Mouse (Mus musculus): ENCODE results near the gene Gpatch8. TPM values are rescaled to one million over a fixed set of nuclear protein-coding genes. Genes with fewer than 3 reads are reported as not detected.
A peak's percentile ranks its signal among the peaks of the same experiment; 100 is the strongest.
"Not testable (repeated sequence)": the region's sequence is repeated elsewhere in the genome, so short reads cannot be mapped to it uniquely, and the experiment has no call there.

Gpatch8 gene
- total and polyA plus RNA-seq, 3 experiments: 17.9 to 29.7 (median 25.8) TPM

DNA sequence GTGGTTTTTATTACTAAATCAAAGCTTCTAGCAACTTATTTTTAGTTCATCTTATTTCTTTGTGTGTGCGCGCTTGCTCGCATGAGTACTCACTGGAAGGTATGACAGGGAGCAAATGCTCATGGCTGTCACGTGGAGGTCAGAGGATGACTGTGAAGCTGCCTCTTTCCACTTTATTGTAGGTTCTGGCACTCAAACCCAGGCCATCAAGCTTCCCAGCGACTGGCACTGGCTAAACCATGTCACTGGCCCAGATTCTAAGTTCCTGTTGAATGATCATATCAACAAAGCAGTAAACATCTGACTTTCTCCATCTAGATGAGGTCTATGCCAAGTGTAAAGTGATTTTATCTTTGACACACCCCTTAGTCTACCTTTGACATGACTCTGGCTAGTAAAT lies 14.7 kb downstream of the Gpatch8 start:
- H3K9ac ChIP-seq (ENCODE audit: control insufficient read depth, low read depth, low read length, poor library complexity, severe bottlenecking): no peak overlapping the region
- H3K27ac ChIP-seq (ENCODE audit: control insufficient read depth, low read depth, low read length): no peak overlapping the region
- H3K27me3 ChIP-seq (ENCODE audit: control insufficient read depth in 1 of 2, insufficient read depth in 2 of 2, low read length in 2 of 2): no peaks in the 10 kb centered on the region
- peaks cover 33% of the 10 kb centered on the region in 2 experiments for H3K36me3 ChIP-seq (ENCODE audit: control insufficient read depth in 1 of 2, insufficient read depth in 2 of 2, low read length in 2 of 2)
- peaks cover 14 to 24% of the 10 kb centered on the region in 2 experiments for H3K4me1 ChIP-seq (ENCODE audit: control insufficient read depth in 1 of 2, insufficient read depth in 2 of 2, low read length in 2 of 2)
- no peak overlapping the region for H3K4me3 ChIP-seq (ENCODE audit: control insufficient read depth in 1 of 2, insufficient read depth in 1 of 2, low read depth in 2 of 2, low read length in 2 of 2)
- no peak for TF ChIP-seq MAX (IDR thresholded peaks at IDR 0.05; ENCODE audit: low read length)
- H3K9me3 ChIP-seq (replicated peaks; ENCODE audit: insufficient read depth, low read length): no peaks in the 10 kb centered on the region
- no peak for DNase-seq (ENCODE audit: low read depth, low spot score)
- peaks cover 48% of the 10 kb centered on the region for H3K79me2 ChIP-seq (ENCODE audit: control insufficient read depth, insufficient read depth, low read length, poor library complexity)

GRCm38 (mm10) chr11:102540286-102540685 lies 15.9 kb downstream of the Gpatch8 start:
- Histone ChIP-seq H3K79me2 (ENCODE audit: control insufficient read depth, insufficient read depth, low read length, poor library complexity) (peaks cover 38% of the 10 kb centered on the region), H3K4me1 (ENCODE audit: control insufficient read depth in 1 of 2, insufficient read depth in 2 of 2, low read length in 2 of 2) (peaks cover 14 to 24% of the 10 kb centered on the region in 2 experiments), H3K36me3 (ENCODE audit: control insufficient read depth in 1 of 2, insufficient read depth in 2 of 2, low read length in 2 of 2) (peaks cover 33 to 39% of the 10 kb centered on the region in 2 experiments)
- not testable (repeated sequence) for H3K4me3 ChIP-seq (ENCODE audit: control insufficient read depth in 1 of 2, insufficient read depth in 1 of 2, low read depth in 2 of 2, low read length in 2 of 2); H3K27ac ChIP-seq (ENCODE audit: control insufficient read depth, low read depth, low read length); H3K9me3 ChIP-seq (replicated peaks; ENCODE audit: insufficient read depth, low read length); H3K27me3 ChIP-seq (ENCODE audit: control insufficient read depth in 1 of 2, insufficient read depth in 2 of 2, low read length in 2 of 2); H3K9ac ChIP-seq (ENCODE audit: control insufficient read depth, low read depth, low read length, poor library complexity, severe bottlenecking)
- 0 out of 2 replicates have a peak, but pooled peaks have one; percentile 27 for TF ChIP-seq ETS1 (IDR thresholded peaks at IDR 0.05; ENCODE audit: low read depth, low read length)
- TF ChIP-seq GATA1 (IDR thresholded peaks at IDR 0.05; ENCODE audit: low read depth, low read length): peak; percentile 75
- TF ChIP-seq ZNF384 (IDR thresholded peaks at IDR 0.05; ENCODE audit: low read depth, low read length): peak; percentile 71; the same call in 1 of the 2 replicates
- TF ChIP-seq EP300 (IDR thresholded peaks at IDR 0.05; ENCODE audit: low read depth in 1 of 2, low read length in 2 of 2): peak; percentile 30 to 55; a peak in 2 of 4 replicates
- DNase-seq (ENCODE audit: low read depth, low spot score): peak; percentile 72

DNA sequence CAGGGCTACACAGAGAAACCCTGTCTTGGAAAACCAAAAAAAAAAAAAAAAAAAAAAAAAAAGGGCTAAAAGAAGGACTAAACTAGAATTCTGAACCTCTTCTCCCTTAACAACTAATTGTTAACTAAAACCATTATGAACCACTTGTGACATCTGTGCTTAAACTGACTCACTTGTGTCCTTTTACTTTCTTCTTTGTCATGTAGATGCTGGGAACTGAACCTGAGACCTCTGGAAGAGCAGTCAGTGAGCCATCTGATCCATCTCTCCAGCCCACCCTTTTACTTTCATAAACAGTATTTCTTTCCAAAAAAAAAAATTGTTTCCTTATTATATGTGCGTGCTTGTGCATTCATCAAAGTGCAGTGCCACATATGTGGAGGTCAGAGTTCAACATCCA lies 16.5 kb downstream of the Gpatch8 start:
- Histone ChIP-seq H3K9me3 (replicated peaks; ENCODE audit: insufficient read depth, low read length) (no peaks in the 10 kb centered on the region), H3K27me3 (ENCODE audit: control insufficient read depth in 1 of 2, insufficient read depth in 2 of 2, low read length in 2 of 2) (no peaks in the 10 kb centered on the region), H3K36me3 (ENCODE audit: control insufficient read depth in 1 of 2, insufficient read depth in 2 of 2, low read length in 2 of 2) (peaks cover 34 to 39% of the 10 kb centered on the region in 2 experiments), H3K79me2 (ENCODE audit: control insufficient read depth, insufficient read depth, low read length, poor library complexity) (peaks cover 32% of the 10 kb centered on the region), H3K4me1 (ENCODE audit: control insufficient read depth in 1 of 2, insufficient read depth in 2 of 2, low read length in 2 of 2) (peaks cover 14 to 30% of the 10 kb centered on the region in 2 experiments), H3K27ac (ENCODE audit: control insufficient read depth, low read depth, low read length) (no peak overlapping the region), H3K4me3 (ENCODE audit: control insufficient read depth in 1 of 2, insufficient read depth in 1 of 2, low read depth in 2 of 2, low read length in 2 of 2) (no peak overlapping the region), H3K9ac (ENCODE audit: control insufficient read depth, low read depth, low read length, poor library complexity, severe bottlenecking) (no peak overlapping the region)
- TF ChIP-seq MEF2A (IDR thresholded peaks at IDR 0.05; ENCODE audit: extremely low read depth, insufficient replicate concordance, low read depth, low read length, poor library complexity, severe bottlenecking): no peak
- no peak for TF ChIP-seq ZMIZ1 (IDR thresholded peaks at IDR 0.05; ENCODE audit: low read depth, low read length)
- no peak for TF ChIP-seq MXI1 (IDR thresholded peaks at IDR 0.05; ENCODE audit: low read depth, low read length)
- no peak for TF ChIP-seq EP300 (IDR thresholded peaks at IDR 0.05; ENCODE audit: low read depth in 1 of 2, low read length in 2 of 2)
- TF ChIP-seq E2F4 (IDR thresholded peaks at IDR 0.05; ENCODE audit: borderline replicate concordance, low read depth, low read length): no peak
- TF ChIP-seq NELFE (IDR thresholded peaks at IDR 0.05; ENCODE audit: low read depth, low read length): no peak
- TF ChIP-seq USF1 (IDR thresholded peaks at IDR 0.05; ENCODE audit: low read depth, low read length): no peak
- no peak for TF ChIP-seq SMC3 (IDR thresholded peaks at IDR 0.05; ENCODE audit: low read depth, low read length)
- no peak for TF ChIP-seq ETS1 (IDR thresholded peaks at IDR 0.05; ENCODE audit: low read depth, low read length)
- no peak for TF ChIP-seq KAT2A (conservative IDR thresholded peaks at IDR 0.05; ENCODE audit: low read depth, low read length)
- TF ChIP-seq MAFK (IDR thresholded peaks at IDR 0.05; ENCODE audit: borderline replicate concordance, low read depth, low read length): no peak
- TF ChIP-seq SIN3A (IDR thresholded peaks at IDR 0.05; ENCODE audit: low read length): no peak
- TF ChIP-seq MAZ (IDR thresholded peaks at IDR 0.05; ENCODE audit: low read depth, low read length): no peak
- TF ChIP-seq RAD21 (IDR thresholded peaks at IDR 0.05; ENCODE audit: low read depth, low read length): no peak
- TF ChIP-seq ZKSCAN1 (IDR thresholded peaks at IDR 0.05; ENCODE audit: low read depth, low read length): no peak
- DNase-seq (ENCODE audit: low read depth, low spot score): no peak
